Mouse (Mus musculus) heart, embryonic 12.5 days (tissue): Measurements from ENCODE around the gene Crlf1. TPM values are rescaled to one million over a fixed set of nuclear protein-coding genes. Genes with fewer than 3 reads are reported as not detected.

ENCODE experiments used
- ATAC-seq: fragments of 200-750 bp; cut with Nextera tagmentation; 2 replicates; pipeline ENCODE4 v1.8.0; 2017; ENCODE audit warnings: moderate TSS enrichment, moderate library complexity; ENCODE audit not compliant: insufficient number of reproducible peaks, low FRiP score
- H3K27ac ChIP-seq: fragments of 300-500 bp; sonication (generic); 2 replicates; pipeline ENCODE4 v1.5.1; 2016; ENCODE audit warnings: mild to moderate bottlenecking, moderate library complexity; ENCODE audit not compliant: poor library complexity, severe bottlenecking
- H3K27me3 ChIP-seq: fragments of 300-500 bp; sonication (generic); replicated peaks from 2 replicates; pipeline ENCODE4 v1.6.1; 2016; ENCODE audit warnings: mild to moderate bottlenecking, moderate library complexity
- H3K36me3 ChIP-seq: fragments of 300-500 bp; sonication (generic); 2 replicates; pipeline ENCODE4 v1.6.1; 2016; ENCODE audit warnings: mild to moderate bottlenecking, moderate library complexity
- H3K4me1 ChIP-seq: fragments of 300-500 bp; sonication (generic); replicated peaks from 2 replicates; pipeline ENCODE4 v1.6.1; 2016; ENCODE audit warnings: mild to moderate bottlenecking
- H3K4me2 ChIP-seq: fragments of 300-500 bp; sonication (generic); 2 replicates; pipeline ENCODE4 v1.6.1; 2016; ENCODE audit warnings: mild to moderate bottlenecking, moderate library complexity
- H3K4me3 ChIP-seq: fragments of 300-500 bp; sonication (generic); 2 replicates; pipeline ENCODE4 v1.5.1; 2016; ENCODE audit warnings: mild to moderate bottlenecking
- H3K9ac ChIP-seq: fragments of 300-500 bp; sonication (generic); 2 replicates; pipeline ENCODE4 v1.6.1; 2016; ENCODE audit warnings: mild to moderate bottlenecking, moderate library complexity
- H3K9me3 ChIP-seq: fragments of 300-500 bp; sonication (generic); replicated peaks from 2 replicates; pipeline ENCODE4 v1.6.1; 2016; ENCODE audit warnings: mild to moderate bottlenecking, moderate library complexity
- WGBS: fragments of 180-500 bp; shearing (Covaris S2); methylation state at CpG from one replicate; pipeline ENCODE4 v1.1.7; 2016; 5-methylcytosine and 5-hydroxymethylcytosine counted together
- polyA plus RNA-seq: library from polyadenylated mRNA; unstranded; fragments of >200 nt; fragmentation: Nextera tagmentation; extraction: Ambion mirVana; gene quantifications from 2 replicates; pipeline ENCODE4 v1.2.1, GENCODE M21; 2016

The Crlf1 gene
- polyA plus RNA-seq, 1 experiment from 2014 or later, result 1.00 TPM

DNA sequence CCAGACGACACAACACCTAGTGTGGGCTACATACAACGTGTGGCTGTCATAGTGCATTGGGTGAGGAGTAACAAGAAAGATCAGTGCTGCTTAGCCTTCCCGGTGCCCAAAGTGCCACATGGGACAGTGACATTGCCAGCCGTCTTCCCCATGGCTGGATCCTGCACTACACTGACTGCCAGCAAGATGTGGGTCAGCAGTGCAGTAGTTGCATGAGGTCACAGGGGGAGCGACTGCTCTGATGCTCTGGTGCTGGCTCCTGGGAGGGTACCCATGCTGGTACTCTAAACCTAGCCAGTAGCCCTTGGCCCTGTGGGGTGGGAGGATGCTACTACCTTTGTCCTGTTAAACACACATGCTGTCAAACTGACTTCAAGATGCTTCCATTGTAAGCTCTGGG is 32.8 kb upstream of the Crlf1 start:
- Histone ChIP-seq H3K27ac (no peak overlapping the region; the same call in 1 of the 2 replicates), H3K36me3 (0 out of 2 replicates have a peak, but pooled peaks cover 3% of the 10 kb centered on the region), H3K9me3 (no peaks in the 10 kb centered on the region), H3K4me2 (no peak overlapping the region), H3K4me3 (no peak overlapping the region), H3K4me1 (peaks cover 33% of the 10 kb centered on the region), H3K9ac (no peak overlapping the region), H3K27me3 (no peaks in the 10 kb centered on the region)
- 86% methylated on average over 5 of the region's 5 CpGs for WGBS
- no peak for ATAC-seq

DNA sequence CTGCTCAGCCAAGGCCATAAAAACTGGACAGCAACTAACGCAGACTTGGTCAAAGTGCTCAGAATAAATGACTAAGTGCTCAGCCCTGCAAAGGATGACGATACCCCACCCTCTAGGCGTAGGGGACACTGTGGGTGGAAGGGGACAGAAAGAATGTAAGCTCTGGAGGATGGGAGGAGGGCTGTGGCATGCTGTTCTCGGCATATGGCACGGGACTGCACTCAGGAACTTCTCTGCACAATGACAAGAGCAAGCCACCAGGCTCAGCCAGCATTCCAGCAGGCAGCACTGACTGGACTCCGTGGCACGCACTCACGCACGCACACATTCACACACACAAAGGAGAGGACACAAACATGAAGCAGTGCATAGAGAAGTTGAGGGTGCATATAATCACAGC is 32.4 kb upstream of the Crlf1 start:
- Histone ChIP-seq H3K4me1 (peaks cover 33% of the 10 kb centered on the region), H3K4me3 (no peak overlapping the region), H3K4me2 (no peak overlapping the region), H3K36me3 (peaks cover 3% of the 10 kb centered on the region; the same call in 1 of the 2 replicates), H3K27ac (no peak overlapping the region; the same call in 1 of the 2 replicates), H3K9me3 (no peaks in the 10 kb centered on the region), H3K9ac (no peak overlapping the region), H3K27me3 (no peaks in the 10 kb centered on the region)
- WGBS, result 59% methylated on average over 9 of the region's 9 CpGs
- ATAC-seq, result no peak

DNA sequence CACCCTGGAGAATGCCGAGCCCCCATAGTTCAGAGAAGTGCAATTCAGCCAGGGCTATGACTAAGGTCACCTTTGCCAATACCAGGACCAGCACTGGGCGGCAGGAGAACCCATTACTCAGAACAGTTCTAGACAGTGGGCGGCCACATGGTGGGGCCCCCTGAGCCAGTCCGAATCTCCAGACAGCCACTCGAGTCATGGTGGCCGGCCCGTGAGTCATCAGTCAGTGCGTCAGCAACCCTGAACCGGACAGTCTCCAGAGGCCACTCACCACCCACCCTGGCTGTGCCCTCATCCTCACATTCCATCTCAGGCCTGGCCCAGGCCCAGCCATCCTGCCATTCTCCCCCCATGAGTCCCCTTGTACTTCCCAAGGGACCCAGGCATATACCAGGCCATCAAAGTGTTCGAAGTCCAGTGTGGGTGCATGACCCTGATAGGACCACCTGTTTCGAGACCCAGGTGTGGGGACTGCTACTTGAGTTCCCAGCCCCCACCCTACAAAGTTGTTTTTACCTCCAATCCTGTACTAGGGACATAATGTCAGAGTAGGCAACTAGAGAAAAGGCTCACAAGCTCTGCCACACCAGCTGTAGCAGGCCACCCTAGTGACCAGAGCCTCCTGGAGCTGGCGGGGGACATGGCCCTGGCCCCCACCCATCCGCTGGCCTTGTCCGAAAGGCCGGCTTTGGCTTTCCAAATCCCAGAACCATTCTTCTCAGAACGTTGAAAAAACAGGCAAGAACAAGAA is 31.0 kb upstream of the Crlf1 start:
- Histone ChIP-seq H3K4me2 (no peak overlapping the region), H3K36me3 (peaks cover 11% of the 10 kb centered on the region; the same call in 1 of the 2 replicates), H3K27ac (no peak overlapping the region), H3K27me3 (no peaks in the 10 kb centered on the region), H3K9ac (no peak overlapping the region), H3K4me1 (peaks cover 43% of the 10 kb centered on the region), H3K4me3 (no peak overlapping the region), H3K9me3 (no peaks in the 10 kb centered on the region)
- ATAC-seq, result peak; percentile 23; the same call in 1 of the 2 replicates
- WGBS, result 70% methylated on average over 16 of the region's 16 CpGs

DNA sequence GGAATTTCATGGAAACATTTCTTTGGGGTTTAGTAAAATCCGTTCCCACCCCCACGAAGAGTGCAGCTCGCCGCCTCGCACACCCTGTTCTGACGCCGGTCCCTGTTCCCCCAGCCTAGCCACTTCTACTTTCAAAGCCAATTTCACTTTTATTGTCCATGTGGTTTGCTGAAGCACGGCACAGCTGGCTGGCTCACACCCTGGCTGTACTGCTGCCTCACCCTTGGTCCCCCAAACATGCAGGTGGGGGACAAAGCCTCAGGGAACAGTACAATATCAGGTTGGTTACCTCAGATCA is 30.5 kb upstream of the Crlf1 start:
- Histone ChIP-seq H3K36me3 (peaks cover 11% of the 10 kb centered on the region; the same call in 1 of the 2 replicates), H3K27ac (no peak overlapping the region), H3K4me2 (no peak overlapping the region), H3K4me1 (peaks cover 48% of the 10 kb centered on the region), H3K4me3 (no peak overlapping the region), H3K9ac (no peak overlapping the region), H3K9me3 (no peaks in the 10 kb centered on the region), H3K27me3 (no peaks in the 10 kb centered on the region)
- 90% methylated on average over 8 of the region's 8 CpGs for WGBS
- ATAC-seq, result no peak

DNA sequence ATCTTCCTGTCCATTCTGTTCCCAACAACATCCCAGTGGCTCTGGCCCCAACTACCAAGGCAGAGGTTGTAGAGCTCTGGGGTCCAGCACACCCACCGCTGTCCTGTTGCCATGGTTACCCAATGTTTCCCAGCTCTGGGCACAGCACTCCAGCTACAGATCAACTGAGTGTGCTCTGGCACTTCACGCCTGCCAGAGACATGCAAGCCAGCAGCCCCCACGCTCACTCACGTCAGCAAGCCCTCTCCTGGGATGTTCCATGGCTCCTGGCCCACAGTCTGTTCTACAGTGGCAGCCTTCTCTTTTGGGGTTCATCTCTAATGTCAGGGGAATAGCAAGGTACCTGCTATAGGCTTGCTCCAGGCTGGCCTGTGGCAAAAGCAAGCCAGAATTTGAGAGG is 29.7 kb upstream of the Crlf1 start:
- Histone ChIP-seq H3K27me3 (no peaks in the 10 kb centered on the region), H3K9ac (no peak overlapping the region), H3K27ac (no peak overlapping the region), H3K9me3 (no peaks in the 10 kb centered on the region), H3K36me3 (peaks cover 11% of the 10 kb centered on the region; the same call in 1 of the 2 replicates), H3K4me3 (no peak overlapping the region), H3K4me1 (peaks cover 57% of the 10 kb centered on the region), H3K4me2 (no peak overlapping the region)
- WGBS, result 83% methylated on average over 4 of the region's 4 CpGs
- ATAC-seq, result no peak

DNA sequence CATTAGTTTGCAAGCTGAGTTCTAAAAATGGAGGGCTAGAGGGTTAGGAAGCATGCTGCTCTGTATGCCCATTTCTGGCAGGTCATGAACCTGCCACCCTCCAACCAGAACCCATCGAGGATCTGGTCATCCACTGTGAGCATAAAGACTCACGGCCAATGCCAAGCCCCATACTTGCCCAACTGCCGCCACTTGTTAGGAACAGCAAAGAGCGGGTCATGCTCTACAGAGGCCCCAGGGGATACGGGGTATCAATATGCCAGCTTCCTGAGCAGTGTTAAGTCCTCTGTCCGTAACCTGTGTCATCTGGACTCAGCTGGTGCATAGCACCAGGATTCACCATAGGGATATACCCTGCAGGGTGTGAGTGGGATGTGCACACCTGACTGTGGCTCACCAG is 28.8 kb upstream of the Crlf1 start:
- WGBS, result 94% methylated on average over 6 of the region's 6 CpGs
- no peak overlapping the region; the same call in 1 of the 2 replicates for H3K4me3 ChIP-seq
- ATAC-seq, result no peak
- H3K4me1 ChIP-seq, result peaks cover 65% of the 10 kb centered on the region
- no peak overlapping the region for H3K27ac ChIP-seq
- no peaks in the 10 kb centered on the region for H3K9me3 ChIP-seq
- no peak overlapping the region for H3K4me2 ChIP-seq
- no peaks in the 10 kb centered on the region for H3K27me3 ChIP-seq
- peaks cover 11% of the 10 kb centered on the region; the same call in 1 of the 2 replicates for H3K36me3 ChIP-seq
- no peak overlapping the region for H3K9ac ChIP-seq

DNA sequence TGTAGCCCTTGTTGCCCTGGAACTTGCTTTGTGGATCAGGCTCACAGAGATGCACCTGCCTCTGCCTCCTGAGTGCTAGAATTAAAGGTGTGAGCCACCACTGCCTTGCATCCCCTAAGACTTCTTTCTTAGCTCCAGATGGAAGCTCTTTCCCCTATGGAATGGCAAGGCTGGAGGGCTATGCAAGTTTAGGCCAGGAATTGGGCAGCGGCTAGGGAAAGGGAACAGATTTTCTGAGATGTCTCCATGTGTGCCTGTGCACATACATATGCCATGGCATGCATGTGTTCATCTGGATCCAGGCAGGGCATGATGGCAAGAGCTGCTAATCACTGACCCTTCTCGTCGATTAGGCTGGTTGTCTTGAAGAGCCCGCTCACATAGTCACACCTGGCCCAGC is 27.3 kb upstream of the Crlf1 start:
- Histone ChIP-seq H3K9ac (no peak overlapping the region), H3K27me3 (no peaks in the 10 kb centered on the region), H3K4me1 (peaks cover 72% of the 10 kb centered on the region), H3K9me3 (no peaks in the 10 kb centered on the region), H3K27ac (no peak overlapping the region), H3K4me3 (no peak overlapping the region), H3K36me3 (peaks cover 8% of the 10 kb centered on the region; the same call in 1 of the 2 replicates), H3K4me2 (no peak overlapping the region)
- 95% methylated on average over 4 of the region's 4 CpGs for WGBS
- no peak for ATAC-seq

DNA sequence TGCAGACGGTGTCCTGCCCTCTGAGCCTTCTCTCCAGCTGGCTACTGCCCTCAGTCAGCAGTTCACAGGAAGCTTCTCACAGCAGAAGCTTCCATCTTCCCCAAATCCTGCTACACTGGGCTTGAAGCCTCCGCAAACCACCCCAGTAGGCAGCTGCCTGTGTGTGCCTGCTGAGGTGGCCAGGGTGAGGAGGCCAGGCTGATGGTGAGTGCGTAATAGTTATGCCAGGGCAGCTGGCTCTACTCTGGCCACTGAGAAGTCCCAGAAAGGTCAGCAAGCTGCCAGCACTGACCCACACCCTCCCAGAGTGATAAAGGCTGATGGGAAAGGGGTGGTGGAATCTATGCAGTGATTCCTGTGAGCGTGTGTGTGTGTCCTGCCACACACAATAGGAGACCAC is 26.7 kb upstream of the Crlf1 start:
- H3K4me1 ChIP-seq, result peaks cover 66% of the 10 kb centered on the region
- 78% methylated on average over 4 of the region's 4 CpGs for WGBS
- no peaks in the 10 kb centered on the region for H3K27me3 ChIP-seq
- no peak overlapping the region for H3K4me3 ChIP-seq
- H3K4me2 ChIP-seq, result no peak overlapping the region; the same call in 1 of the 2 replicates
- H3K9ac ChIP-seq, result no peak overlapping the region
- ATAC-seq, result no peak
- H3K27ac ChIP-seq, result no peak overlapping the region
- H3K9me3 ChIP-seq, result no peaks in the 10 kb centered on the region
- peaks cover 8% of the 10 kb centered on the region; the same call in 1 of the 2 replicates for H3K36me3 ChIP-seq

DNA sequence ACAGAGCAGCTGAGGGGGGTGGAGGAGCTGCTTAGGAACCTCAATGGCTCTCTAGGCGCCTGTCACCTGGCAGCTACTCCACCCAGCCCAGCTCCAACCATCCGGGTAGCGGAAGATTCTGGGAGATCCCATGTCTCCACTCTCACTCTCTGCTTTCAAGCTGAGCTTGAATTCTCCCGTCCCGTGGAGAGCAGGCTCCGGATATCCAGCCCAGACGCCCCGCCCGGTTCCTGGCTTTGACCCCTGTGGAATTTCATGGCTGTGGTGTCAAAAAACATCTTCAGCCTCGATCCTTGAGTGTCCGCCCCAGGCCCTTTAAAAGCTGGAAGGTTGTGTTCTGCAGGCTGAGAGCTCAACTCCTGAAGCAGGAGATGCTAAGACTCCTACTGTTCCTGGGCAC is 26.2 kb upstream of the Crlf1 start:
- H3K4me3 ChIP-seq, result no peak overlapping the region
- WGBS, result 55% methylated on average over 11 of the region's 11 CpGs
- H3K4me2 ChIP-seq, result no peak overlapping the region; the same call in 1 of the 2 replicates
- no peak overlapping the region for H3K9ac ChIP-seq
- no peaks in the 10 kb centered on the region for H3K9me3 ChIP-seq
- H3K4me1 ChIP-seq, result peaks cover 61% of the 10 kb centered on the region
- H3K27ac ChIP-seq, result no peak overlapping the region
- H3K27me3 ChIP-seq, result no peaks in the 10 kb centered on the region
- H3K36me3 ChIP-seq, result peaks cover 8% of the 10 kb centered on the region; the same call in 1 of the 2 replicates
- no peak for ATAC-seq

DNA sequence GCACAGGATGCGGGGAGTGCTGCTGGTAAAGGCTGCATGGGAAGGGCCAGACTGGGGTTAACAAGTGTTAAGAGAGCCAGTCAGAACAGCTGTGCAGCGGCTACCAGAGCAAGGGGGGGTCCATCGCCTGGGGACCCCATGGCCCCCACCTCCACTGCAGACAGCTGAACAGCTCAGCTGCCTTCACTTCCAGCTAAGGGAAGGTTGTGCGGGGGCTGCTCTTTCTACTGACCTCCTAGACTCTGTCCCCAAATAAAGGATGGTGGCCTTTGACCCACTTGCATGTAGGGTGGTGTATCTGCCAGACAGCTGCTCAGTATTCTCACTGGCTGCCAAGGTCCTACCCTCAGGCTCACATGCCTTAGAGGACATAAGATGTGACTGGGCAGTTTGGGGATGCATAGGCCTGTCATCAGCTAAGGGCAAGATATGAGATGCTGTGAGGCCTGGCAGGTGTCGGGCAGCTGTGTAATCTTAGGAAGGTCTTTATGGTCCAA is 25.7 kb upstream of the Crlf1 start:
- ATAC-seq, result no peak
- peak overlapping the region; percentile 14; the same call in 1 of the 2 replicates for H3K9ac ChIP-seq
- peaks cover 56% of the 10 kb centered on the region for H3K4me1 ChIP-seq
- H3K27me3 ChIP-seq, result no peaks in the 10 kb centered on the region
- no peaks in the 10 kb centered on the region for H3K9me3 ChIP-seq
- no peak overlapping the region for H3K4me3 ChIP-seq
- no peak overlapping the region for H3K27ac ChIP-seq
- WGBS, result 68% methylated on average over 5 of the region's 5 CpGs
- H3K36me3 ChIP-seq, result peaks cover 8% of the 10 kb centered on the region; the same call in 1 of the 2 replicates
- no peak overlapping the region for H3K4me2 ChIP-seq

DNA sequence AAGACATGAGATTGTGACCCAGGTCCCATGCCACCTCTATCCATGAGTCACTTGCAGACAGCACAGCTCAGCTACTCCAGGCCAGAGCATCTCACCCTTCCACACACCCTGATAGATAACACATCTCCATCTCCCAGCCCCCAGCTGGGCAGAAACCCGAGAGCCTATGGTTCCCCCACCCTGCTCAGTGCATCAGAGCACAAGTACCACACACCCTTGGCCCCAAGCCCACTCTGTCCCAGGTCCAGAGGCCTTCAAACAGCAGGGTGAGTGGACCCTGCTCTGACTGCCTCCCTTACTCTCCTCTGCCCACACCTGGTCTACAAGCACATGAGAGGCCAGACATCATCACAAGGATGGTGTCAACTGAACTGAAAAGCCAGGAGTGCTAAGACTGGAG is 25.1 kb upstream of the Crlf1 start:
- Histone ChIP-seq H3K27ac (no peak overlapping the region), H3K36me3 (peaks cover 8% of the 10 kb centered on the region; the same call in 1 of the 2 replicates), H3K9me3 (no peaks in the 10 kb centered on the region), H3K27me3 (no peaks in the 10 kb centered on the region), H3K4me2 (no peak overlapping the region), H3K4me1 (peaks cover 53% of the 10 kb centered on the region), H3K9ac (no peak overlapping the region), H3K4me3 (no peak overlapping the region)
- ATAC-seq, result peak; percentile 17; the same call in 1 of the 2 replicates
- WGBS, result 55% methylated on average over 1 of the region's 1 CpGs
